Mouse (Mus musculus): ENCODE results near the gene Elk3.

Gene Elk3

GRCm38 (mm10) chr10:93316909-93317308 lies 6.0 kb upstream of the Elk3 start:
- TF ChIP-seq GATA4 (IDR thresholded peaks at IDR 0.05; ENCODE audit: insufficient replicate concordance, low read length) = no peak

- TF ChIP-seq GATA4 (IDR thresholded peaks at IDR 0.05; ENCODE audit: insufficient replicate concordance, low read length) = no peak
These were observed 641 bp upstream of the Elk3 start for GRCm38 (mm10) chr10:93311576-93311975.

GRCm38 (mm10) chr10:93309934-93310621 lies 857 bp downstream of the Elk3 start:
- TF ChIP-seq GATA4 (IDR thresholded peaks at IDR 0.05; ENCODE audit: insufficient replicate concordance, low read length) = no peak

- peak; percentile 65; the same call in 1 of the 2 replicates for TF ChIP-seq GATA4 (IDR thresholded peaks at IDR 0.05; ENCODE audit: insufficient replicate concordance, low read length)
These were observed 1.6 kb downstream of the Elk3 start for GRCm38 (mm10) chr10:93309131-93309933.

- no peak for TF ChIP-seq GATA4 (IDR thresholded peaks at IDR 0.05; ENCODE audit: insufficient replicate concordance, low read length)
These were observed 4.6 kb downstream of the Elk3 start for GRCm38 (mm10) chr10:93306367-93306766.

- no peak for TF ChIP-seq GATA4 (IDR thresholded peaks at IDR 0.05; ENCODE audit: insufficient replicate concordance, low read length)
These were observed 5.0 kb downstream of the Elk3 start for GRCm38 (mm10) chr10:93305946-93306345.

- TF ChIP-seq GATA4 (IDR thresholded peaks at IDR 0.05; ENCODE audit: insufficient replicate concordance, low read length) = no peak
These were observed 7.7 kb downstream of the Elk3 start for GRCm38 (mm10) chr10:93303231-93303630.

- no peak for TF ChIP-seq GATA4 (IDR thresholded peaks at IDR 0.05; ENCODE audit: insufficient replicate concordance, low read length)
These were observed 9.1 kb downstream of the Elk3 start for GRCm38 (mm10) chr10:93301831-93302230.

GRCm38 (mm10) chr10:93298208-93298607 lies 12.7 kb downstream of the Elk3 start:
- TF ChIP-seq GATA4 (IDR thresholded peaks at IDR 0.05; ENCODE audit: insufficient replicate concordance, low read length) = no peak

- TF ChIP-seq GATA4 (IDR thresholded peaks at IDR 0.05; ENCODE audit: insufficient replicate concordance, low read length) = no peak
These were observed 13.2 kb downstream of the Elk3 start for GRCm38 (mm10) chr10:93297774-93298173.

- no peak for TF ChIP-seq GATA4 (IDR thresholded peaks at IDR 0.05; ENCODE audit: insufficient replicate concordance, low read length)
These were observed 16.3 kb downstream of the Elk3 start for GRCm38 (mm10) chr10:93294547-93295219.

GRCm38 (mm10) chr10:93293621-93294020 lies 17.3 kb downstream of the Elk3 start:
- no peak for TF ChIP-seq GATA4 (IDR thresholded peaks at IDR 0.05; ENCODE audit: insufficient replicate concordance, low read length)

- TF ChIP-seq GATA4 (IDR thresholded peaks at IDR 0.05; ENCODE audit: insufficient replicate concordance, low read length) = no peak
These were observed 19.1 kb downstream of the Elk3 start for GRCm38 (mm10) chr10:93291843-93292242.

- TF ChIP-seq GATA4 (IDR thresholded peaks at IDR 0.05; ENCODE audit: insufficient replicate concordance, low read length) = no peak
These were observed 19.6 kb downstream of the Elk3 start for GRCm38 (mm10) chr10:93291352-93291751.

GRCm38 (mm10) chr10:93289404-93289803 lies 21.5 kb downstream of the Elk3 start:
- no peak for TF ChIP-seq GATA4 (IDR thresholded peaks at IDR 0.05; ENCODE audit: insufficient replicate concordance, low read length)

GRCm38 (mm10) chr10:93288336-93288735 lies 22.6 kb downstream of the Elk3 start:
- no peak for TF ChIP-seq GATA4 (IDR thresholded peaks at IDR 0.05; ENCODE audit: insufficient replicate concordance, low read length)
